Mouse (Mus musculus) megakaryocyte, embryonic 14.5 days (primary cell): ENCODE results near the gene Acss2.

ENCODE experiments used
- FLI1 ChIP-seq: IDR thresholded peaks from 2 replicates; pipeline ENCODE4 v1.6.1; 2012; ENCODE audit warnings: low read length, inconsistent platforms, mixed read lengths
- GATA1 ChIP-seq: IDR thresholded peaks from 3 replicates; pipeline ENCODE4 v1.6.1; 2012; ENCODE audit warnings: mixed read lengths, low read length, inconsistent platforms, borderline replicate concordance

- no peak for TF ChIP-seq GATA1
- no peak for TF ChIP-seq FLI1
Measured at GRCm38 (mm10) chr2:155472671-155473569, 44.8 kb upstream of the Acss2 start.
